Mouse (Mus musculus): ENCODE data around the gene Gm3159. TPM values are rescaled to one million over a fixed set of nuclear protein-coding genes. Genes with fewer than 3 reads are reported as not detected.
"Not testable (repeated sequence)": the region's sequence is repeated elsewhere in the genome, so short reads cannot be mapped to it uniquely, and the experiment has no call there.

The Gm3159 gene
- not detected in 2 replicates for polyA plus RNA-seq (2016; fragmentation: Nextera tagmentation; extraction: Ambion mirVana)

GRCm38 (mm10) chr14:4397226-4397625, at the start of gene Gm3159:
TSS of gene Gm3159 (plus strand) at chr14:4397526.
- not testable (repeated sequence) for H3K4me1 ChIP-seq; H3K36me3 ChIP-seq; H3K9me3 ChIP-seq; H3K27me3 ChIP-seq (ENCODE audit: insufficient read depth, poor library complexity, severe bottlenecking); H3K27ac ChIP-seq; H3K4me3 ChIP-seq; DNase-seq (ENCODE audit: low spot score)
- 43% methylated on average over 1 of the region's 3 CpGs for WGBS

- DNase-seq (ENCODE audit: low spot score); H3K27ac ChIP-seq; H3K9me3 ChIP-seq; H3K4me1 ChIP-seq; H3K4me3 ChIP-seq; H3K27me3 ChIP-seq (ENCODE audit: insufficient read depth, poor library complexity, severe bottlenecking); H3K36me3 ChIP-seq: not testable (repeated sequence)
- 89% methylated on average over 3 of the region's 3 CpGs for WGBS
Observed at GRCm38 (mm10) chr14:4368991-4369390, 28.3 kb upstream of the Gm3159 start.

DNA sequence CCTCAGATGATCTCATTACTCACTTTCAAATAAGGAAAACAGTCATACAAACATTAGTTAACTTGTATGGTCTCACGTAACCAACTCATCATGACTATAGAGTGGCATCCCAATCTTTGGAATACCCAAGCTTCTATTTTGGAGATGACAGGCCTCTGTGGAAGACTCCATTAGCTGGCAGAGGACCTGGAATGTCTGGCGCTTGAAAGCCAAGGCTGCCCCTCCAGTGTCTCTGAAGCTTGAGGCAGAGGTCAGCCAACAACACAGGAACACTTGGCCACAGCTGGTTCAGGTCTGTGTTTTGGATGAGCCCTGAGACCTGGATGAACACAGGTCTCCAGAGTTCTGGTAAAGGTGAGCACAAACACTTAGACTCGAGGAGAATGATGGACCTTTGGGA, 27.6 kb upstream of the Gm3159 start:
- H3K27me3 ChIP-seq (ENCODE audit: insufficient read depth, poor library complexity, severe bottlenecking); H3K4me1 ChIP-seq; H3K9me3 ChIP-seq; H3K27ac ChIP-seq; H3K4me3 ChIP-seq; H3K36me3 ChIP-seq; DNase-seq (ENCODE audit: low spot score): not testable (repeated sequence)
- WGBS: 62% methylated on average over 3 of the region's 3 CpGs

- not testable (repeated sequence) for H3K4me1 ChIP-seq; H3K27ac ChIP-seq; H3K27me3 ChIP-seq (ENCODE audit: insufficient read depth, poor library complexity, severe bottlenecking); H3K36me3 ChIP-seq; H3K4me3 ChIP-seq; H3K9me3 ChIP-seq; DNase-seq (ENCODE audit: low spot score)
Observed at GRCm38 (mm10) chr14:4377871-4378270, 19.5 kb upstream of the Gm3159 start.

DNA sequence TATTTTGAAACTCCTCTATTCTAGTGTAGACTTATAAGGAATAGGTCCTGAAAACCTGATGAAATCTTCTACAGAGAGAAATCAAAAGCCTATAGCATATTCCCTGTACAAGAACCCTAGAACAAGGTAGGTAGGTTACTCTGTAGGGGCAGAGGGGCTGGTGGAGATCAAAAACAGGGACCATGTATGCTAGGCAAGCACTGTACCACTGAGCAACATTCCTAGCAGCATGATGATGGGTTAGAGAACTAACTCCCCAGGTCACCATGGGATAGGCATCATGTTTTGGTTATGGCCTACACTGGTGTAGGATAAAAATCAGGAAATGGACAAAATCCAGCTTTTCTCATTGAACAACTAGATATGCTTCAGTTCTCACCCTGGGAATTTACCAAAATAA, 11.7 kb upstream of the Gm3159 start:
- H3K4me3 ChIP-seq; H3K36me3 ChIP-seq; H3K27me3 ChIP-seq (ENCODE audit: insufficient read depth, poor library complexity, severe bottlenecking); DNase-seq (ENCODE audit: low spot score); H3K9me3 ChIP-seq; H3K27ac ChIP-seq; H3K4me1 ChIP-seq: not testable (repeated sequence)

- not testable (repeated sequence) for H3K27me3 ChIP-seq (ENCODE audit: insufficient read depth, poor library complexity, severe bottlenecking)
- 83% methylated on average over 4 of the region's 6 CpGs for WGBS
Observed at GRCm38 (mm10) chr14:4392841-4393530, 4.3 kb upstream of the Gm3159 start.

DNA sequence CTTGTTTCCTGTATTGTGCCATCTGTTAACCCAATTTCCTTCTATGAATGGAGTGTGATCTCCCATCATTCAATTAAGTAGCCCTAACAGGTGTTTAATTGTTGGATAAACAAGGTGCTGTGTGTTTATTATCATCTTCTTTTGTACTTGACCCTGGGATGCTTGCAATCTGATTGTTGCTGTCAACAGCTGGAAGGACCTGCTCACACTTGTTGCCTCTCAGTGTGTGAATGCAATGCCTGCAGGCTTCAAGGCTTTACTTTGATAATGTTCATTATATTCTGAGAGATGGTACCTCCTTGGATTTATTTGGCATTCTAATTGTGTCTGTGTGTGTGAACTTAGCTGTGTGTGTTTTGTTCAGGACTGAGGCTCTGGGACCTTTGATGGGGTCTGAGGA, 1.3 kb downstream of the Gm3159 start:
- H3K36me3 ChIP-seq; H3K27ac ChIP-seq; H3K27me3 ChIP-seq (ENCODE audit: insufficient read depth, poor library complexity, severe bottlenecking); H3K4me3 ChIP-seq; H3K9me3 ChIP-seq; H3K4me1 ChIP-seq; DNase-seq (ENCODE audit: low spot score): not testable (repeated sequence)

More at GRCm38 (mm10) chr14:4392841-4393530, 4.3 kb upstream of the Gm3159 start:
- H3K4me3 ChIP-seq; H3K36me3 ChIP-seq; H3K4me1 ChIP-seq; DNase-seq (ENCODE audit: low spot score); H3K27ac ChIP-seq; H3K9me3 ChIP-seq: not testable (repeated sequence)

- not testable (repeated sequence) for H3K9me3 ChIP-seq; H3K27me3 ChIP-seq (ENCODE audit: insufficient read depth, poor library complexity, severe bottlenecking); DNase-seq (ENCODE audit: low spot score); H3K4me1 ChIP-seq; H3K36me3 ChIP-seq; H3K4me3 ChIP-seq; H3K27ac ChIP-seq
- WGBS: 83% methylated on average over 5 of the region's 5 CpGs
Observed at GRCm38 (mm10) chr14:4400115-4400789, 2.9 kb downstream of the Gm3159 start.

DNA sequence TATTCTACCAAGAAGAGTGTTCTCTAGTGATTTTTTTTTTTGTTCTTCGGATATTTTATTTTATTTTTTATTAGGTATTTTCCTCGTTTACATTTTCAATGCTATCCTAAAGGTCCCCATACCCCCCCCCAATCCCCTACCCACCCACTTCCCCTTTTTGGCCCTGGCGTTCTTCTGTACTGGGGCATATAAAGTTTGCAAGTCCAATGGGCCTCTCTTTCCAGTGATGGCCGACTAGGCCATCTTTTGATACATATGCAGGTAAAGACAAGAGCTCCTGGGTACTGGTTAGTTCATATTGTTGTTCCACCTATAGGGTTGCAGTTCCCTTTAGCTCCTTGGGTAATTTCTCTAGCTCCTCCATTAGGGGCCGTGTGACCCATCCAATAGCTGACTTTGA, 3.9 kb downstream of the Gm3159 start:
- DNase-seq (ENCODE audit: low spot score); H3K36me3 ChIP-seq; H3K4me3 ChIP-seq; H3K27ac ChIP-seq; H3K27me3 ChIP-seq (ENCODE audit: insufficient read depth, poor library complexity, severe bottlenecking); H3K9me3 ChIP-seq; H3K4me1 ChIP-seq: not testable (repeated sequence)
- 65% methylated on average over 5 of the region's 5 CpGs for WGBS

GRCm38 (mm10) chr14:4403840-4404239, 6.5 kb downstream of the Gm3159 start:
- not testable (repeated sequence) for H3K27ac ChIP-seq; H3K27me3 ChIP-seq (ENCODE audit: insufficient read depth, poor library complexity, severe bottlenecking); H3K4me3 ChIP-seq; H3K4me1 ChIP-seq; H3K36me3 ChIP-seq; H3K9me3 ChIP-seq; DNase-seq (ENCODE audit: low spot score)

- not testable (repeated sequence) for DNase-seq (ENCODE audit: low spot score); H3K4me1 ChIP-seq; H3K36me3 ChIP-seq; H3K27ac ChIP-seq; H3K9me3 ChIP-seq; H3K27me3 ChIP-seq (ENCODE audit: insufficient read depth, poor library complexity, severe bottlenecking); H3K4me3 ChIP-seq
- WGBS: 59% methylated on average over 1 of the region's 1 CpGs
Observed at GRCm38 (mm10) chr14:4409939-4410338, 12.6 kb downstream of the Gm3159 start.

GRCm38 (mm10) chr14:4414965-4415835, 17.9 kb downstream of the Gm3159 start, which contains the start of gene Gm3164:
TSS of gene Gm3164 (plus strand) at chr14:4415448.
- not testable (repeated sequence) for H3K4me1 ChIP-seq; H3K27ac ChIP-seq; H3K36me3 ChIP-seq; H3K27me3 ChIP-seq (ENCODE audit: insufficient read depth, poor library complexity, severe bottlenecking); H3K9me3 ChIP-seq
- 0% methylated on average over 28 of the region's 59 CpGs for WGBS
- peak; percentile 71 for DNase-seq (ENCODE audit: low spot score)
- peak within 1 kb of the TSS; percentile 52 for H3K4me3 ChIP-seq

DNA sequence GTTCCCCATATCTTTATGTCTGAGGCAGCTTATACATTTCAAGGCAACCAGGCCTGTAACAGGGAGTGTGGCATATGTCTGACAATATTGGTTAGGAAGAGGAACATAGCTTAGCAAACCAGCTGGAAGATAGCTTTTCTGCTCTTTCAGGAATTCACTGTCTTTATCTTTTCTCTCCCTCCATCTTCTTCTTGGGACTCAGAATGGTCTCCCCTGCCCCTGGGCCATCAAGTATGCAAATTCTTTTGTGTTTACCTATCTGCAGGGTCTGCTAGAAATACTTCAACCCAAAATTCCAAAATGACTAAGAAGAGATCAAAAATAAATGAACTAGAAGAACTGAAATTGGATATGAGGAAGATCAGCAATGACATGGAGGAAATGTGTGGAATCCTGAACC, 33.4 kb downstream of the Gm3159 start, which contains the start of gene Gm3173:
Gene Gm3173, plus strand, starts transcription at position 301 of the 400 bp plus-strand sequence.
- H3K27ac ChIP-seq, H3K36me3 ChIP-seq: not testable (repeated sequence)

More for the DNA sequence above, 33.4 kb downstream of the Gm3159 start, which contains the start of gene Gm3173:
- H3K4me1 ChIP-seq; H3K4me3 ChIP-seq; H3K9me3 ChIP-seq; H3K27me3 ChIP-seq (ENCODE audit: insufficient read depth, poor library complexity, severe bottlenecking); DNase-seq (ENCODE audit: low spot score): not testable (repeated sequence)
